Mouse (Mus musculus): ENCODE data around the gene Trmt10a. TPM values are rescaled to one million over a fixed set of nuclear protein-coding genes. Genes with fewer than 3 reads are reported as not detected.

The Trmt10a gene
- polyA plus RNA-seq, 2 experiments, result 9.7 to 12.8 TPM

DNA sequence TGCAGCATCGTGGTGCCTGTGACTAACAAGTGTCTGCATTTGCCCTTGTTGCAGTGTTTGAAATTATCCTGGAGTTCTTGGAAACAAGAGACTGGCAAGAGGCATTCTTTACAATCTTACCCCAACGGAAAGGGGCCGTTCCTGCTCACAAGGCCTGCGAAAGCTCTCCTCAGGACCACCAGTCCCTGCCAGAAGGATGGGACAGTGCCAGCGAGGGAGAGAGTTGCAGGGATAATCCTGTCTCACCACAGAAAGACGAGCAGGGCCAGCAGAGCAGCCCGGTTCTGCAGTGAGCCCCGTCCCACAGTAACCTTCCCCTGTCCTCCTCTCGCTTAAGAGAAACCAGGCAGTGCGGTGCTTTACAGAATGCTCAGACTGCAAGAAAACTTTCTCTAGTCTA is 13.4 kb downstream of the Trmt10a start:
- 64% methylated on average over 10 of the region's 10 CpGs for WGBS
- no peak overlapping the region for H3K4me2 ChIP-seq (replicated peaks; ENCODE audit: low read depth, low read length, severe bottlenecking)
- ATAC-seq (ENCODE audit: low FRiP score, low read depth), result no peak
- H3K9me3 ChIP-seq (ENCODE audit: control insufficient read depth, low read length), result no peaks in the 10 kb centered on the region
- no peak for DNase-seq (ENCODE audit: low spot score)
- TF ChIP-seq POLR2A (IDR thresholded peaks at IDR 0.05; ENCODE audit: borderline replicate concordance, extremely low read depth, insufficient read depth, insufficient read length), result no peak
- no peak overlapping the region for H3K27ac ChIP-seq (replicated peaks; ENCODE audit: low read depth, low read length)
- H3K4me1 ChIP-seq (ENCODE audit: control insufficient read depth, insufficient read depth, low read length), result no peaks in the 10 kb centered on the region
- H3K9ac ChIP-seq (ENCODE audit: low read depth, low read length, severe bottlenecking), result no peak overlapping the region
- no peaks in the 10 kb centered on the region for H3K27me3 ChIP-seq (ENCODE audit: control insufficient read depth, insufficient read depth, low read length)
- no peak overlapping the region for H3K4me3 ChIP-seq (replicated peaks; ENCODE audit: low read length)
- peaks cover 13% of the 10 kb centered on the region for H3K36me3 ChIP-seq (ENCODE audit: control insufficient read depth, insufficient read depth, low read length)

DNA sequence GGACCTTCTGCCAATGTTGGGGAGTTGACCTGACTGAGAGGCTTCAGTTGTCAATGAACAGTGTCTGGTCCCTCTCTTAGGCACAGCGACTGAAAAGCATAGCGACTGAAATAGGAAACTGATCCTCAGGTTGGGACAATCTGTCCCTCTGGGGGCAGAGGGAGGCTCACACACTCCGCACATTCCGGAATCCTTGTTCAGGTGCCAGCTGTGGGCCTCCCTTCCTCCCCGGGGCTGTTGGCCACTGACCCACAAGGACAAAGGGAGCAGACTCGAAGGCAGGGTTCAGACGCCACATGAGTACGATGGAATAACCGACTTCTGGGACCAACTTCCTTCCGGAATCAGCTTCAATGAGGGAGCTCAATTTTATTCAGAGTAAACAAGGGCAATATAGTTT is 18.4 kb downstream of the Trmt10a start:
- Histone ChIP-seq H3K27me3 (ENCODE audit: control insufficient read depth, insufficient read depth, low read length) (no peaks in the 10 kb centered on the region), H3K4me2 (replicated peaks; ENCODE audit: low read depth, low read length, severe bottlenecking) (no peak overlapping the region), H3K36me3 (ENCODE audit: control insufficient read depth, insufficient read depth, low read length) (no peaks in the 10 kb centered on the region), H3K9me3 (ENCODE audit: control insufficient read depth, low read length) (no peaks in the 10 kb centered on the region), H3K9ac (ENCODE audit: low read depth, low read length, severe bottlenecking) (no peak overlapping the region), H3K4me1 (ENCODE audit: control insufficient read depth, insufficient read depth, low read length) (no peaks in the 10 kb centered on the region), H3K4me3 (replicated peaks; ENCODE audit: low read length) (no peak overlapping the region), H3K27ac (replicated peaks; ENCODE audit: low read depth, low read length) (no peak overlapping the region)
- 84% methylated on average over 10 of the region's 10 CpGs for WGBS
- DNase-seq (ENCODE audit: low spot score), result no peak
- ATAC-seq (ENCODE audit: low FRiP score, low read depth), result no peak
- TF ChIP-seq POLR2A (IDR thresholded peaks at IDR 0.05; ENCODE audit: borderline replicate concordance, extremely low read depth, insufficient read depth, insufficient read length), result no peak

DNA sequence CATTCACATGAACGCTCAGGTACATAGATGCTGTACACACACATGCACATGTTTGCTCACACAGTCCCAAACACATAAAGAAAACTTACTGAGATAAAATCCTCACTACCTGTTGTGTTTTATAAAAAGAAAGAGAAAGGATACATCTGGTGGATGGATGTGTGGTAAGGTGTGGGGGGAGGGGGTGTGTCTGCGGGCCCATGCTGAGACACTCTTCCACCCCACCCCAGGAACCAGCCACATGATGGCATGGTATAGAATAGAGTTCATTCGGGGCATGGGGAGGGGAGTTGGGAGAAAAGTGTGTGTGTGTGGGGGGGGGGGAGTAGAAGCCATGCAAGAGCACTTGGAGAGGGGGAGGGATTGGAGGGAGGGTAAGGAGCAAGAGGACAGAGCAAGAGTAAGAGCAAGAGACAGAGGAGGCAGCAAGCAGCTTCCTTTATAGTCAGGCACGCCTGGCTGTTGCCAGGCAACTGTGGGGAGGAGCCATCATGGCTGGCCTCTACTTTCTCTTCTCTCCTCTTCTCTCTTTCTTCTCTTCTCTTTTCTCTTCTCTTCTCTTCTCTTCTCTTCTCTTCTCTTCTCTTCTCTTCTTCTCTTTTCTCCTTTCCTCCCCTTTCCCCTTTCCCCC is 19.4 kb downstream of the Trmt10a start:
- H3K27me3 ChIP-seq (ENCODE audit: control insufficient read depth, insufficient read depth, low read length), result no peaks in the 10 kb centered on the region
- H3K4me2 ChIP-seq (replicated peaks; ENCODE audit: low read depth, low read length, severe bottlenecking), result no peak overlapping the region
- no peak overlapping the region for H3K4me3 ChIP-seq (replicated peaks; ENCODE audit: low read length)
- H3K4me1 ChIP-seq (ENCODE audit: control insufficient read depth, insufficient read depth, low read length), result no peaks in the 10 kb centered on the region
- no peak overlapping the region for H3K9ac ChIP-seq (ENCODE audit: low read depth, low read length, severe bottlenecking)
- WGBS, result 61% methylated on average over 4 of the region's 4 CpGs
- H3K27ac ChIP-seq (replicated peaks; ENCODE audit: low read depth, low read length), result no peak overlapping the region
- no peak for TF ChIP-seq POLR2A (IDR thresholded peaks at IDR 0.05; ENCODE audit: borderline replicate concordance, extremely low read depth, insufficient read depth, insufficient read length)
- no peaks in the 10 kb centered on the region for H3K9me3 ChIP-seq (ENCODE audit: control insufficient read depth, low read length)
- ATAC-seq (ENCODE audit: low FRiP score, low read depth) (no peak), DNase-seq (ENCODE audit: low spot score) (no peak)
- H3K36me3 ChIP-seq (ENCODE audit: control insufficient read depth, insufficient read depth, low read length), result no peaks in the 10 kb centered on the region

DNA sequence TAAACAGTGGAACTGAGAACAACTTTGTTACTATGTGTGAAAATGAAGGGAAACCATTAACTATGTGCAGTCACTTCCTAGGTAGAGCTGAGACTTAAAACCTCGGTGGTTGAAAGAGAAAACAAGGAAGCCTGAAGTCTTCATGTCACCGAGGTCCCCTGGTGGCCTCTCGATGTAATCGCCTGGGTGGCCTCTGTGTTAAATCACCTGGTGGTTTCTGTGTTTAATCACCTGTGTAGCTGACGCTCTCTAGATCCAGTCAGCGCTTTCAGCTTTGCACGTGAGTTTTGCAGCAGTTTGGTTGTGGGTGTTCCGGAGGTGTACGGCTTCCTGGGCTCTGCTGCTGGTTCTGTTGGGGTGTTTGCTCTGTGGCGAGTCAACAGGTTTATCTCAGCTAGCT is 30.0 kb downstream of the Trmt10a start:
- Histone ChIP-seq H3K4me2 (replicated peaks; ENCODE audit: low read depth, low read length, severe bottlenecking) (no peak overlapping the region), H3K27me3 (ENCODE audit: control insufficient read depth, insufficient read depth, low read length) (no peaks in the 10 kb centered on the region), H3K27ac (replicated peaks; ENCODE audit: low read depth, low read length) (no peak overlapping the region), H3K4me3 (replicated peaks; ENCODE audit: low read length) (no peak overlapping the region), H3K9ac (ENCODE audit: low read depth, low read length, severe bottlenecking) (no peak overlapping the region), H3K4me1 (ENCODE audit: control insufficient read depth, insufficient read depth, low read length) (no peaks in the 10 kb centered on the region), H3K9me3 (ENCODE audit: control insufficient read depth, low read length) (no peaks in the 10 kb centered on the region), H3K36me3 (ENCODE audit: control insufficient read depth, insufficient read depth, low read length) (no peaks in the 10 kb centered on the region)
- ATAC-seq (ENCODE audit: low FRiP score, low read depth), result no peak
- 81% methylated on average over 10 of the region's 10 CpGs for WGBS
- no peak for DNase-seq (ENCODE audit: low spot score)
- TF ChIP-seq POLR2A (IDR thresholded peaks at IDR 0.05; ENCODE audit: borderline replicate concordance, extremely low read depth, insufficient read depth, insufficient read length), result no peak

DNA sequence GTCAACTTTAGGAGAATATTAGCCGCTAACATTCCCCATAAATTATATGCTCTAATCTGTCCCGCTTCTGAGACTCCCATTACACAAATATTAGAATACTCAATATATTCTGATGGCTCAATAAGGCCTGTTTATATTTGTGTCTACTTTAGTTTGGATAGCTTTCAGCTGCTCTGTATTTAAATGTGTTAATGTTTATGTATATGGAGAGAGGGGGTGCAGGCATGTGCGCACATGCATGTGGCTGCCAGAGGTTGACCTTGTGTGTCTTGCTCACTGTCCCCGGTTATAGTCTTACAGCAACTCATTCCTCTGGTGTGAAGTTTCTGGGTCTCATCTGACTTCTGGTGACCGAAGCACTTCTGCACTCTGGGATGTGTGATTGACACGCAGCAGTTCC is 32.3 kb downstream of the Trmt10a start:
- no peak for ATAC-seq (ENCODE audit: low FRiP score, low read depth)

DNA sequence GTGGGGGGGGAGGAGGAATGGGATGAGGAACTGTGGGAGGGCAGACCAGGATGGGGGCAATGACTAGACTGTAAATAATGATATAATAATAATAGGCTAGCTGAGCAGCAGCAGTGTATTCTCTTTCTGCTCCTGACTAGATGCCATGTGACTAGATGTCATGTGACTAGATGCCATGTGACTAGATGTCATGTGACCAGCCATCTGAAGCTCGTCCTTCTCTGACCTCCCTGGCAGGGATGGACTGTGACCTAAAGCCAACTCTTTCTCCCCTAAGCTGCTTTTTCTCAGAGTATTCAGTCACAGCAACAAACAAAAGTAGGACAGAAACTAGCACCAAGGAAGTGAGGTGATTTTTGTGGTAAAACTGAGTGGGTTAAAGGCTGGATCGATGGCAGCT is 38.8 kb downstream of the Trmt10a start:
- TF ChIP-seq POLR2A (IDR thresholded peaks at IDR 0.05; ENCODE audit: borderline replicate concordance, extremely low read depth, insufficient read depth, insufficient read length), result no peak
- Histone ChIP-seq H3K4me3 (replicated peaks; ENCODE audit: low read length) (no peak overlapping the region), H3K9me3 (ENCODE audit: control insufficient read depth, low read length) (no peaks in the 10 kb centered on the region), H3K4me1 (ENCODE audit: control insufficient read depth, insufficient read depth, low read length) (no peaks in the 10 kb centered on the region), H3K9ac (ENCODE audit: low read depth, low read length, severe bottlenecking) (no peak overlapping the region), H3K36me3 (ENCODE audit: control insufficient read depth, insufficient read depth, low read length) (no peaks in the 10 kb centered on the region), H3K27me3 (ENCODE audit: control insufficient read depth, insufficient read depth, low read length) (no peaks in the 10 kb centered on the region), H3K27ac (replicated peaks; ENCODE audit: low read depth, low read length) (no peak overlapping the region), H3K4me2 (replicated peaks; ENCODE audit: low read depth, low read length, severe bottlenecking) (no peak overlapping the region)
- no peak for DNase-seq (ENCODE audit: low spot score)
- ATAC-seq (ENCODE audit: low FRiP score, low read depth), result no peak
- WGBS, result 84% methylated on average over 2 of the region's 2 CpGs

More for the DNA sequence above, 32.3 kb downstream of the Trmt10a start:
- Histone ChIP-seq H3K27me3 (ENCODE audit: control insufficient read depth, insufficient read depth, low read length) (no peaks in the 10 kb centered on the region), H3K4me3 (replicated peaks; ENCODE audit: low read length) (no peak overlapping the region), H3K27ac (replicated peaks; ENCODE audit: low read depth, low read length) (no peak overlapping the region), H3K36me3 (ENCODE audit: control insufficient read depth, insufficient read depth, low read length) (no peaks in the 10 kb centered on the region), H3K9ac (ENCODE audit: low read depth, low read length, severe bottlenecking) (no peak overlapping the region), H3K9me3 (ENCODE audit: control insufficient read depth, low read length) (no peaks in the 10 kb centered on the region), H3K4me1 (ENCODE audit: control insufficient read depth, insufficient read depth, low read length) (no peaks in the 10 kb centered on the region), H3K4me2 (replicated peaks; ENCODE audit: low read depth, low read length, severe bottlenecking) (no peak overlapping the region)
- 83% methylated on average over 6 of the region's 6 CpGs for WGBS
- no peak for TF ChIP-seq POLR2A (IDR thresholded peaks at IDR 0.05; ENCODE audit: borderline replicate concordance, extremely low read depth, insufficient read depth, insufficient read length)
- DNase-seq (ENCODE audit: low spot score), result no peak

Data from limb, embryonic 14.5 days (tissue).